Mouse (Mus musculus): ENCODE results near the gene Vmn2r81.
"Not testable (repeated sequence)": the region's sequence is repeated elsewhere in the genome, so short reads cannot be mapped to it uniquely, and the experiment has no call there.

Vmn2r81 gene

DNA sequence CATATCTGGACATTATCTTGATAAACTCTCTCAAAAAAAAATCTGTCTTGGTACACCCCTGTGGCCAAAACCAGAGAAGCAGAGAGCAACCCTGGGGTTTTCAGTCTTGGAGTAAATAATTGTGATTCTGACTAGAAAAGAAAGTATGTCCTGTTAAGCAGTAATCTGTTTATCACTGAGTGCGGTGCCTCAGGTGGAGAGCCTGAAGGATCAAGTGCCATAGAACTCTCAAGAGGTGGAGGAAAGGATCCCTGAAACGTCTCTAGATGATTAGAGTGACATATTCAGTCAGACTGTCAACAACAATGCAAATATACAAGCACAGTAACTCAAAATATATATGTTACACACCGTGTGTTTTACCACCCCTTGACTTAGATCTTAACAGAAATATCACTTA, at the start of gene Vmn2r81:
Gene Vmn2r81, plus strand, starts transcription at position 301 of the 400 bp plus-strand sequence.
- not testable (repeated sequence) for DNase-seq (ENCODE audit: low spot score)

DNA sequence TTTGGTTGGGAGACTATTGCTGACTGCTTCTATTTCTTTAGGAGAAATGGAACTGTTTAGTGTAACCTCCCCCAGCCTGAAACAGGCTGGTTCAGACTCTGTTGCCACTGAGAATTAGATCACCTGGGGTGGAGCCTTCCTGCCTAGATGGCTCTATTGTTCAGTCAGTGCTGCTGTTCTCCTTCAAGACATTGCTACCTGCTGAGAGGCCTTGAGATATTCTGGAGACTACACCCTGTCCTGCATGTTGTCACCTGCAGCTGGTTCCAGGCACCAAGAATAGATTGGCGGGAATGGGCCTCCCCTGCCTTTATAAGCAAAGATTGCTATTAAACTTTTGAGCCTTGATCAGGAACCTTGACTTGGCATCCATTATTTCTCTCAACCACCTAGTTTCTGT, 47.5 kb upstream of the Vmn2r81 start:
- DNase-seq (ENCODE audit: low spot score), result not testable (repeated sequence)

DNA sequence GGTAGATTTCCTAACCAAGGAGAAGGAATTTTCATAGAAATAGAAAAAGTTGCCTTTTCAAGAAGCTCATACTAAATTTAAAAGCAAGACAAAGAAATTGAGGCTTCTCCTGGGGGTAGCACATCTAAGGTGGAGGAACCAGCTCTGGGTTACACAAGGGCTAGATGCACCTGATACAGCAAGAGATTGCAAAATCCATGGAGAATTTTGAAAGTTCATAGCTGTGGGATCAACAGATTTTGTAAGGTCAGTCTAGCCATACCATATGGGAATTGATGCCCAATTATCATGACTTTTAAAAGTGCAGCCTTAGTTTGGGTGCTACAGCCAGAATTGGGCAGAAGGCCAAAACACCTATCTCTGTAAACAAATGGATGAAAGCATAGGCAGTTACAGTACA, 27.1 kb upstream of the Vmn2r81 start:
- DNase-seq (ENCODE audit: low spot score), result no peak

DNA sequence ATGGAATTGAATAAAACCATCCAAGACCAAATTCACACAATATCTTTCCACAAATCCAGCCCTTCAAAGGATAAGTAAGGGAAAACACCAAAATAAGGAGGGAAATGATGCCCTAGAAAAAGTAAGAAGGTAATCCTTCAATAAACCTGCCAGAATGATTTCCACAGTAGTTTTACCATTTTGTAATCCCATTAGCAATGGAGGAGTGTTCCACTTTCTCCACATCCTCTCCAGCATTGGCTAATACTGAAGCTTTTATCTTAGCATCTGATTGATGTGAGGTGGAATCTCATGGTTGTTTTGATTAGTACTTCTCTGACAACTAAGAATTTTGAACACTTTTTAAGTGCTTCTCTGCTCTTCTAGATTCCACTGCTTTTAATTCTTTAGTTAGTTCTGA, 25.9 kb upstream of the Vmn2r81 start:
- DNase-seq (ENCODE audit: low spot score), result no peak

DNA sequence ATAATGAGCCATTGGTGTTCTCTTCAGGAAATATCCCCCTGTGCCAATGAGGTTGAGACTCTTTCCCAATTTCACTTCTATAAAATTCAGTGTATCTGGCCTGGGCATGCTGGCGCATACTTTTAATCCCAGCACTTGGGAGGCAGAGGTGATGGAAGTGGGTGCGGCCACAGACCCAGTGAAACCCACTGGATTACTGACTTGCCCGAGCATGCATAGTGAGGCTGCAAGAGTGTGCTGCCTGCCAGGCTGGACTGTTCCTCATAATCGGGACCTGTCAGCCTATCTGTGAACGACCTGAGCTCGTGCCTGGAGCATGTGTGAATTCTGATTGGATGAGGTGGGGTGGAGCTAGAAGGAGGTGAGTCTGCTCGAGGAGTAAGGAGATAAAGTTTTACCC, 25.3 kb upstream of the Vmn2r81 start:
- no peak for DNase-seq (ENCODE audit: low spot score)

DNA sequence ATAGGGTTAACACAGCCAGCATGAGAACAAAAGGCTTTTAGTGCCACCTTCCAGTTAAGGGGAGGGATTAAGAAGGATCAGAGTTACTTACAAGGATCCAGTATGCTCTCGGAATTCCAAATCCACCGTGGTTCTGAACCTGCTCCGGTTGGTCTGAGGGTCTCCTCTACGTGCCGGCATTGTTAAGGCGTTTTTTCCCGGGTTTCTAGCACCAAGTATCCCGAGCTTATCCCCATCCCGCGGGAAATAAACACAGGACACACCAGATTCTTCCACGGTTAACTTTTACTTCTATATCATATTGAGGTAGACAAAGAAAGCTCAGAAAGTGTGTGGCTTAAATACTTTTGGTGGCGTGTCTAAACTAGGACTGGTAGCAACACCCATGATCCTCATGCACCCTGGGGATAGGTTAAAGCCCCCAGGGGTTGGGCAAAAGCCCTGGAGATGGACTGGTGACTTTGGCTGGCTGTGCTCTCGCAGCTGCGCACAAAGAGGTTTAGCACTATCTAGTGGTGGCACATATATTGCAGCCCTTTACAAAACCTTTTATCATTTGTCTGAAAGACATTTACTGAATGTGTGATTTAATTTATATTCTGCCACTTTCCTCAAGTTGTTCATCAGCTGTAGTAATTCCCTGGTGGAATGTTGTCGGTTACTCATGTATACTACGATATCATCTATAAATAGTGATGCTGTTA, 74.7 kb downstream of the Vmn2r81 start:
- not testable (repeated sequence) for DNase-seq (ENCODE audit: low spot score)

DNA sequence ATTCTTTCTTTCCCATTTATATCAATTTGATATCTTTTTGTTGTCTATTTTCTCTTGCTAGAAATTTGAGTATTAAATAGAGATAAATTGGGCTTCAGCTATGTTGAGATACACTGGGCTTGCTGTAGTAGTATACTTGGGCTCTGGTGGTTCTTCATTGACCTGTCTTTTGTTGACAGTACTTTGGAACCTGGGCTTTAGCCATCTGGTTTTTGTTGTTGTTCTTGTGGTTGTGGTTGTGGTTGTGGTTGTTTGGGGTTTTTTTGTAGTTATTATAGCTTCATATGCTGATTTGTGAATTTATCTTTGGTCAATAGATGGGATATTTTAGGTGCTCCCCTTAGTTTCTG, 75.2 kb downstream of the Vmn2r81 start:
- no peak for DNase-seq (ENCODE audit: low spot score)

All from layer of hippocampus, adult 9-10 months (tissue).